Mouse (Mus musculus) gastrocnemius, postnatal 14 days (tissue): ENCODE results near the gene Kmt5a. TPM values are rescaled to one million over a fixed set of nuclear protein-coding genes. Genes with fewer than 3 reads are reported as not detected.
"Not testable (repeated sequence)": the region's sequence is repeated elsewhere in the genome, so short reads cannot be mapped to it uniquely, and the experiment has no call there.

ENCODE experiments used
- DNase-seq: peaks from one replicate; pipeline ENCODE4 v3.0.0; 2021; ENCODE audit warnings: mixed read lengths
- intact Hi-C: fragments of 180-260 bp; cut with DNase I; formaldehyde crosslinking; loops from one replicate; pipeline ENCODE4 v1.15.1; 2025; ENCODE audit warnings: low total_unique reads
- total RNA-seq, 2 experiments: library from RNA; stranded (reverse); gene quantifications; 2 replicates each; pipeline ENCODE4 v1.2.3; 2021

Gene Kmt5a
- total RNA-seq, 2 experiments from 2014 or later = 56.4 to 66.0 TPM

DNA sequence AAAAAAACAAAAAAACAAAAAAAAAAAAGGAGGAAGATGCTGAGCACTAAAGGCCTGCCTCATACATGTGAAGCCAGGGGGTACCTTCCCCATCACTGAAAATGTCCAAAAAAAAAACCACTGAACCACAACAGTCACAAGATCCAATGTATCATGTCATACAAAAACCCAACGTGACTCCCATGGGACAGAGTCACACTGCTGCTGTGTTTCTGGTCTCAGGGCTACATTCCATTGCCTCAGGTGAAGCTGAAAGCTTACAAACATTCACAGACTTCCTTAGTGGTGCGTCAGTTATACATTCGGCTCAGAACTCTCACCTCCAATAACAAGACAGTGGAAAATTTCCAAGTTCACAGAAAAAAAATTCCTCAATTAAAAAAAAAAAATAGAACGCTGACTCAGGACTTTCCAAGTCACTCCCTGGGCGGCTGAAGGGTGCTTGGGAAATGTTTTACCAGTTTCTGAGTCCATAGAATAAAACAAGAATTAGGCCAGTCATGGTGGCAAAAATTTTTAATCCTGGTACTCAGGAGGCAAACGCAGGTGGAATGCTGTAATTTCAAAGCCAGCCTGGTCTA is 31.0 kb downstream of the Kmt5a start:
- no peak for DNase-seq
- intact Hi-C loops = no loop called here

DNA sequence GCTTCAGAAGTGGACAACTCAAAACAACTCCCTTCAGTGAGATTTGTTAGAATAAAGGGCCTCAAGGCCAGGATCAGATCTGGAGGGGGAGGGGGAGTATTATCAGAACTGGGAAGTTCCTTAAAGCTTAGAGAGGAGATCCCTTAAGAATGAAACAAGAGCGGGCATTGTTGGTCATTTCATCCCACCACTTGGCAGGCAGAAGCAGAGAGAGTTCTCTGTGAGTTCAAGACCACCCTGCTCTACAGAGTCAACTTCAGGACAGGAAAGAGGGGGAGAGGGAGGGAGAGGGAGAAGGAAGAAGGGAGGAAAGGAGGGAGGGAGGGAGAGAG is 39.1 kb downstream of the Kmt5a start:
- intact Hi-C loops = no loop called here
- DNase-seq = no peak

GRCm38 (mm10) chr5:124480119-124480518 is 40.4 kb downstream of the Kmt5a start:
- DNase-seq = no peak
- intact Hi-C loops = no loop called here

GRCm38 (mm10) chr5:124481714-124482113 is 42.0 kb downstream of the Kmt5a start:
- no peak for DNase-seq
- intact Hi-C loops = no loop called here

DNA sequence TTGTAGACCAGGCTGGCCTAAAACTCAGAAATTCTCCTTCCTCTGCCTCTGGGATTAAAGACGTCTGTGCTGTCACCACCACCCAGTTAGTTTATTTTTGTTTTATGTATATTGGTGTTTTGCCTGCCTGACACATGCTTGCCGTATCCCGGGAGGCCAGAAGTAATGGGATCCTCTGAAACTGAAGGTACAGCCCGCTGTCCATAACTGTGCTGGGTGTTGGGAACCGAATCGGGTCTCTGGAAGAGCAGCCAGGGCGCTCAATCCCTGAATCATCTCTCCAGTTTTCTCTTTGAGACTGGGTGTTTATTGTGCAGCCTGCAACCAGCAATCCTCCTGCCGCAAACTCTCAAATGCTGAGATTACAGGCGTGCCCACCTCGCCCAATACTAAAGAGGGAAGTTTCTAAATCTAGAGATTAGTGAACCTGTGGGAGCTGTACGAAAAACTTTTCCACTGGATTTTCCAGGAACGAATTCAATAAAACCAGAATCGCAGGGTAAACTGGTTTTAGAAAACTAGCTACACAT is 42.8 kb downstream of the Kmt5a start:
- DNase-seq = no peak
- intact Hi-C loops = no loop called here

- intact Hi-C loops = no loop called here
These were observed 43.4 kb downstream of the Kmt5a start, which contains the start of gene Snrnp35 for GRCm38 (mm10) chr5:124482966-124483654. TSS of gene Snrnp35 (plus strand) at chr5:124483134.

GRCm38 (mm10) chr5:124483655-124484396 is 44.1 kb downstream of the Kmt5a start:
- no peak for DNase-seq
- intact Hi-C loops = no loop called here

More at GRCm38 (mm10) chr5:124482966-124483654, 43.4 kb downstream of the Kmt5a start, which contains the start of gene Snrnp35:
- DNase-seq = peak; percentile 91

- intact Hi-C loops = no loop called here
- DNase-seq = no peak
These were observed 45.9 kb downstream of the Kmt5a start for GRCm38 (mm10) chr5:124485654-124486053.

GRCm38 (mm10) chr5:124488885-124489284 is 49.2 kb downstream of the Kmt5a start:
- DNase-seq = no peak
- intact Hi-C loops = no loop called here

DNA sequence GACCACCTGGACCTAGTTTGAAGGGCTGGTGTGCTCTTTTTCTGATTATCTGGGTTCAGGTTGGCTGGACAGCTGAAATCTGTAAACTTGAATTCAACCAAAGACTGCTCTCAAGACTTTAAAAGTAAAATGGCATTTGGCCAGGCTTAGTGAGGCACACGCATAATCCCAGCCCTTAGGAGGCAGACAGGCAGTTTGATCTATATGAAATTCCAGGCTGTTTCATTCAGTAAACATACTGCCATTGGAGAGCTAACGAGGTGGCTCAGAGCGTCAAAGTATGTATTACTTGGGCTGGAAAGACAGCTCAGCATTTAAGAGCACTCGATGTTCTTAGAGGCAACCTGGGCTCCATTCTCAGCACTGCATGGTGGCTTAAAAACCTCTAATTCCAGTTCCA is 52.0 kb downstream of the Kmt5a start:
- intact Hi-C loops = no loop called here
- no peak for DNase-seq

DNA sequence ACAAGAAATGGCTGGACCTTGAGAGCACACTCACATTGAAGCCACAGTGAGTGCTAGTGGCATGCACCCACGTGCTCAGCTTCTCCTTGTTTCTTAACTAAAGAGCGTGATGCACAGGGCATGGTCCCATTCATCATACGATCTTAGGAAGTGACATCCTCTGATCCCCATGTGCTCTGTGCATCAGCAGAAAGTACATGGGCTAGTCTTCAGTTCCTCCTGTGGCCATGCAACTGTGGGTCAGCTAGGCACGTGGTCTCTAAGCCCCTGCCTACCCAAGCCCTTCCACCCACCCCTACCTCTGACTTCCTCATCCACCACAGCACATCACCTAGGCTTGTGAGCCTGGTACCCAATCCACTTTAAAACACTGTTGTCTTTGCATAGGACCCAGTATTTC is 52.9 kb downstream of the Kmt5a start:
- intact Hi-C loops = no loop called here
- no peak for DNase-seq

- DNase-seq = no peak
- intact Hi-C loops = no loop called here
These were observed 53.7 kb downstream of the Kmt5a start for GRCm38 (mm10) chr5:124493455-124493854.

DNA sequence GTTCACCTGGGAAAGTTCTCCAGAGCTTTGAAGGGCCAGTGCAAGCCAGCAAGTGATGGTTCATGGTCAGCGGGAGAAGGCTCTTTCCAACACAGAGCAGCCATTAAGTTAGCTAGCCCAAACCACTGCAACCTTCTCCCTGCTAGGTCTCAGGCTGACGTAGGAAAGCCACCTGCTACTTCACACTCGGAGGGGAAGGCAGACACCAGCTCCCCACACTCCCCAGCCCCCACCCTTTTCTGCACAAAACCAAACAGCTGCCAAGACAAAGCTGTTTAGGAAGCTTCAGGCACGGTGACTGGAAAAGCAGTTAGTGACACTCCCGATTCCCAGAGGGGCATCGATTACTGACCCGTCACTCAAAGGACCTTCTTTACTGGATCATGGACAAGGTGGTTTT is 55.8 kb downstream of the Kmt5a start:
- intact Hi-C loops = no loop called here
- DNase-seq = no peak

DNA sequence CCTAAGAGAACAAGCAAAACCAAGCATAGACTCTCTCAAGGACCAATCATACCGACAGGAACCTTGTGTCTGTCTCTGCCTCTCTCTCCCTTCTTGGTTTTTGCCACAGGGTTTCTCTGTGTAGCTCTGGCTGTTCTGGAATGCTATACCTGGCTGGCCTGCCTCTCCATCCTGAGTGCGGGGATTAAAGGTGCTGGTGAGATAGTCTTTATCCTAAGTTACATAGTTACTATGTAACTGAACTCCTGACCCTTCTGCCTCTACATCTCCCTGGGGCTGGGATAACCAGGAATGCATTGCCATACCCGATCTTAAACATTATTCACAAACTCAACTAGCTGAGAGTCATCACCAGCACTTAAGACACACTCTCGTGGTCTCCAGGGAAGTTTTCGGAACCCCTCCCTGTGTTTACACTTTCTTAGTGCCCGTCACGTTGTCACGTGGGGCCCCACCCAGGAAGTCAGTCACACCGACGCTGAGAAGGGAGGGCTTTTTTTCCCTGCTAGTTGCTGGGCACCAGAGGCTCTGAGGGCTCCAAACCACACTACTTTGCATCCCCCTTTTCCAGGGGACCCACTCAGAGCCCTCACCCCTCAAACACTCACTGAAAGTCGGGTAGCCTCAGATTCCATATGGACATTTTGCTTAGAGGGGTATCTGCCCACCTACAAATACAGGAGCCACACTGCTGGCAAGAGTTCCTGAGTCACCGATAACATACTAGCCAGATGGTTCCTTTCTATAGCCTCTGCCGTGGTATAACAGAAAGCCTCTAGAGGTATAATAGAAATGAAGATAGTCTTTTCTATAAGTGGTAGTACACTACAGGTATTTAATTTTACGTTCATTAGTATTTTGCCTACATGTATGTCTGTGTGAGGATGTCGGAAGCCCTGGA is 57.1 kb downstream of the Kmt5a start:
- intact Hi-C loops = no loop called here
- no peak for DNase-seq

GRCm38 (mm10) chr5:124498221-124498876 is 58.6 kb downstream of the Kmt5a start:
- no peak for DNase-seq
- intact Hi-C loops = no loop called here

DNA sequence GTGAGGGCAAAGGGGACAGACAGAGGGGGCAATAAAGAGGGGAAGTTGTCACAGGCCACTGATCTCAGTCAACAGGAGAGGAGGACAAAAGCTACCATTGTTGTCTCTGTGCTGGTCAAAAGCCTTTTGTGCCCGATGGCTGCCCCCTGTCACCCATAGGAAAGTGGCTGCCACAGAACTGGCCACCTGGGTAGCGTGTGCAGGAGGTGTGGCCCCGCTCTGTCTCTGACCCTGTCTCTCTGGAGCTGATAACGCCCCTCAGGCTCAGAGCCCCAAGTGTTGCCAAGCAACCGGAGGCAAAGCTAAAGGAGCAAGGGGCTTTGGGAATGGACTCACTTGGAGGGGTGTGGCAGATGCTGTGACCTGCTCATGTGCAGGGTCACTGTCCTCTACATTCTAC is 59.3 kb downstream of the Kmt5a start:
- no peak for DNase-seq
- intact Hi-C loops = no loop called here

GRCm38 (mm10) chr5:124500037-124500436 is 60.3 kb downstream of the Kmt5a start:
- intact Hi-C loops, DNase-seq: not testable (repeated sequence)

GRCm38 (mm10) chr5:124500573-124500972 is 60.8 kb downstream of the Kmt5a start:
- DNase-seq = no peak
- intact Hi-C loops = no loop called here

DNA sequence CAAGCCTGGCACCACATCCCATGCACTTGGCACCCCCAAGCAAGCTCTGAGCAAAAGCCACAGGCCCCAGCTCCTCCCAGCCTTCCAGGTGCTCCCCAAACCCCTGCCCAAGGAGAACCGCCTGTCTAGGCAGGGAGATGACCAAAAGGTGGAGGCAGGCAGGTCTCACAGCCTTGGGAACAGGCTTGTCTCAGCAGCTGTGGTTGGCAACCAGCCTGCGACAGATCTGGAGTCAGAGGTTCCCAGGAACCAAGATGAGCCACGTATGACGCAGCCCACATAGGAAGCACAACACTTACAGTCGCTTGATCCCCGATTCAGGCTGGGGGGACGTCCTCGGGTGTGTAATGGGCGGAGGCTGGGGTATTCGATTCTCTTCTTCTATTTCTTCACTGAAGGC is 61.8 kb downstream of the Kmt5a start:
- no peak for DNase-seq

More for the DNA sequence above, 61.8 kb downstream of the Kmt5a start:
- intact Hi-C loops = no loop called here
